Mouse (Mus musculus) intestine, embryonic 14.5 days (tissue): ENCODE data around the gene Zfp266. TPM values are rescaled to one million over a fixed set of nuclear protein-coding genes. Genes with fewer than 3 reads are reported as not detected.

Experiments used
- ATAC-seq: fragments of 200-750 bp; cut with Nextera tagmentation; replicated peaks from 2 replicates; pipeline ENCODE4 v1.8.0; 2017; ENCODE audit warnings: low read depth, moderate number of reproducible peaks, moderate TSS enrichment, moderate library complexity; ENCODE audit not compliant: low FRiP score, low TSS enrichment
- DNase-seq: peaks from one replicate; pipeline ENCODE4 v3.0.0-alpha.2; 2018; ENCODE audit warnings: low spot score
- H3K27ac ChIP-seq: fragments of 300-500 bp; sonication (generic); 2 replicates; pipeline ENCODE4 v1.5.1; 2014; ENCODE audit warnings: low read depth, mild to moderate bottlenecking, control low read depth
- H3K27me3 ChIP-seq: fragments of 300-500 bp; sonication (generic); replicated peaks from 2 replicates; pipeline ENCODE4 v1.6.1; 2014; ENCODE audit warnings: low read length, control low read depth; ENCODE audit not compliant: control insufficient read depth, insufficient read depth
- H3K36me3 ChIP-seq: fragments of 300-500 bp; sonication (generic); 2 replicates; pipeline ENCODE4 v1.6.1; 2014; ENCODE audit warnings: low read length, control low read depth; ENCODE audit not compliant: control insufficient read depth, insufficient read depth
- H3K4me1 ChIP-seq: fragments of 300-500 bp; sonication (generic); replicated peaks from 2 replicates; pipeline ENCODE4 v1.6.1; 2014; ENCODE audit warnings: low read length, control low read depth, mixed read lengths; ENCODE audit not compliant: control insufficient read depth, insufficient read depth
- H3K4me2 ChIP-seq: fragments of 300-500 bp; sonication (generic); 2 replicates; pipeline ENCODE4 v1.6.1; 2014; ENCODE audit warnings: low read length
- H3K4me3 ChIP-seq: fragments of 300-500 bp; sonication (generic); 2 replicates; pipeline ENCODE4 v1.5.1; 2014; ENCODE audit warnings: low read depth, low read length, control low read depth, mixed read lengths
- H3K9ac ChIP-seq: fragments of 300-500 bp; sonication (generic); 2 replicates; pipeline ENCODE4 v1.6.1; 2014; ENCODE audit warnings: mild to moderate bottlenecking, low read length
- H3K9me3 ChIP-seq: fragments of 300-500 bp; sonication (generic); 2 replicates; pipeline ENCODE4 v1.6.1; 2016; ENCODE audit warnings: low read length, control low read depth; ENCODE audit not compliant: control insufficient read depth
- WGBS: fragments of 180-500 bp; shearing (Covaris S2); extraction: QIAGEN DNeasy Blood & Tissue Kit; methylation state at CpG from one replicate; pipeline ENCODE4 v1.1.7; 2014; 5-methylcytosine and 5-hydroxymethylcytosine counted together
- polyA plus RNA-seq: library from polyadenylated mRNA; unstranded; fragments of >200 nt; fragmentation: Nextera tagmentation; extraction: Ambion mirVana; gene quantifications from 2 replicates; pipeline ENCODE4 v1.2.1, GENCODE M21; 2014

Gene Zfp266
- polyA plus RNA-seq, 1 experiment from 2014 or later, result 66.7 TPM

DNA sequence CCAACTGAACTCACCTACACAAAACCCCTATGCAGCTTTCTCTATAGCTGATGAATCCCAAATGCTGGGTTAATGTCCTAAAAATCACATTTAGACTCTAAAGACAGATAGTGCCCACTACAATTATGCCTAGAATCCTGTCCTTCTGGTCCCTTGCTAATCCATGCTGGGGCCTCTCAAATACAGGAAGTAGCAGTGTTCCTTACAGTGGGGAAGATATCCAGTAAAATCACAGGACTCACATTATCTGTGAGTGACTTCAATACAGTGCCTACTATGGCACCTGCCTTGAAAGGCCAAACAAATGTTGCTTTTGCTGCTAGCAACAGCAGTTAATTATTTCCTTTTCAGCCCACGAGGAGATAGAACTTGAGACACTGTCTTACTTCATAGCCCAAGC lies 10.9 kb downstream of the Zfp266 start:
- whole genome bisulfite sequencing, result 83% methylated on average over 1 of the region's 1 CpGs
- peaks cover 70% of the 10 kb centered on the region for H3K36me3 ChIP-seq
- DNase-seq (no peak), ATAC-seq (no peak)
- H3K4me3 ChIP-seq, result no peak overlapping the region
- no peaks in the 10 kb centered on the region for H3K4me1 ChIP-seq
- H3K4me2 ChIP-seq, result no peak overlapping the region
- no peak overlapping the region for H3K9ac ChIP-seq
- H3K27me3 ChIP-seq, result no peaks in the 10 kb centered on the region
- H3K9me3 ChIP-seq, result no peaks in the 10 kb centered on the region
- no peak overlapping the region for H3K27ac ChIP-seq

DNA sequence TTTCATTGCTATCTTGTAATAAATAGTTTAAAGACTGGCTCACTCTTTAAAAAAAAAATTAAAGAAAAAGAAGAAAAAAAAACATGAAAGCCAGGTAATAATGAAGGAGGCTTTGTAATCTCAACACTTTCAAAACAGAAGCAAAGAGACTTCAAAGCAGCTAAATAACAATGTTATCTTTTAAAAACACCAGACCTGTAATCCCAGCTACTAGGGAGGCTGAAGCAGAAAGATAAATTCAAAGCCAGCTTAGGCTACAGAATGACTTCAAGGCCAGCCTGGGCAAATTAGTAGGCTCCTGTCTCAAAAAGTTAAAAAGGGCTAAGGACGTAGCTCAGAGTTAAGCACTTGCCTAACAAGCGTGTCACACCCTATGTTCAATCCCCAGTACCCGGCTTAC lies 11.5 kb downstream of the Zfp266 start:
- no peak for ATAC-seq
- Histone ChIP-seq H3K27ac (no peak overlapping the region), H3K36me3 (peaks cover 70% of the 10 kb centered on the region), H3K4me3 (no peak overlapping the region), H3K9ac (no peak overlapping the region), H3K27me3 (no peaks in the 10 kb centered on the region), H3K9me3 (no peaks in the 10 kb centered on the region), H3K4me1 (no peaks in the 10 kb centered on the region), H3K4me2 (no peak overlapping the region)
- WGBS, result 72% methylated on average over 3 of the region's 3 CpGs
- DNase-seq, result no peak

GRCm38 (mm10) chr9:20504801-20505200 lies 16.4 kb downstream of the Zfp266 start:
- ATAC-seq, result no peak
- no peak overlapping the region for H3K4me3 ChIP-seq
- no peak overlapping the region for H3K9ac ChIP-seq
- H3K36me3 ChIP-seq, result peaks cover 87% of the 10 kb centered on the region
- H3K27me3 ChIP-seq, result no peaks in the 10 kb centered on the region
- no peak overlapping the region for H3K27ac ChIP-seq
- H3K4me2 ChIP-seq, result no peak overlapping the region
- WGBS, result 90% methylated on average over 5 of the region's 5 CpGs
- H3K4me1 ChIP-seq, result no peaks in the 10 kb centered on the region
- DNase-seq, result no peak
- no peaks in the 10 kb centered on the region for H3K9me3 ChIP-seq

GRCm38 (mm10) chr9:20493281-20493680 lies 27.9 kb downstream of the Zfp266 start:
- DNase-seq (peak; percentile 52), ATAC-seq (no peak)
- Histone ChIP-seq H3K4me1 (peaks cover 24% of the 10 kb centered on the region), H3K27ac (peak overlapping the region; percentile 97), H3K36me3 (peaks cover 40% of the 10 kb centered on the region), H3K4me3 (peak overlapping the region; percentile 98), H3K9ac (peak overlapping the region; percentile 82), H3K27me3 (no peaks in the 10 kb centered on the region), H3K9me3 (no peaks in the 10 kb centered on the region), H3K4me2 (peak overlapping the region; percentile 93)
- 7% methylated on average over 9 of the region's 9 CpGs for WGBS

- Histone ChIP-seq H3K4me2 (peak within 1 kb of the TSS; percentile 93), H3K36me3 (peaks cover 34% of the 10 kb centered on the region), H3K9ac (peak within 1 kb of the TSS; percentile 82), H3K9me3 (no peaks in the 10 kb centered on the region), H3K27me3 (no peaks in the 10 kb centered on the region), H3K4me3 (peak within 1 kb of the TSS; percentile 98), H3K27ac (peak within 1 kb of the TSS; percentile 97), H3K4me1 (peaks cover 24% of the 10 kb centered on the region)
- ATAC-seq, result peak; percentile 95
- under 1% methylated on average over 40 of the region's 40 CpGs for WGBS
- peak; percentile 96 for DNase-seq
Measured at GRCm38 (mm10) chr9:20492527-20493233, 28.5 kb downstream of the Zfp266 start, which contains the start of gene Zfp426. Gene Zfp426 (minus strand): TSS chr9:20492746.

GRCm38 (mm10) chr9:20491858-20492526 lies 29.2 kb downstream of the Zfp266 start:
- DNase-seq, result no peak
- H3K9ac ChIP-seq, result peak overlapping the region; percentile 82
- 6% methylated on average over 20 of the region's 20 CpGs for WGBS

DNA sequence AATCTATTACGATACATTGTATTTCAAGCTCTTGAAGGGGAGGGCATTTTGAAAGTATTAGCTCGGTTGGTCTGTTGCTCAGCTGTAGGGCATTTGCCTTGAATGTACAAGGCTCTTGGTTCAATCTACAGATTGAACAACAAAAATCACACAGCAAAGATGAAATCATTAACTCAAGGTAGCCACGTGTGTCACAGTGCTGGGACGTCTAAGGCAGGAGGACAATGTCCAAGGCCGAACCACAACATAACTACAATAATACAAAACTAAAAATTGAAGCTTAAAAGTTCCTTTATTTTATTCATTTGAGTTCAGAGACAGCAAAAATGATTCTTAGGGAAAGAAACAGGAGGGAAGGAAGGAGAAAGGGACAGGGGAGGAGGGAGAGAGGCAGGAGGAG lies 31.7 kb downstream of the Zfp266 start:
- Histone ChIP-seq H3K27ac (no peak overlapping the region), H3K27me3 (no peaks in the 10 kb centered on the region), H3K9me3 (no peaks in the 10 kb centered on the region), H3K4me2 (no peak overlapping the region), H3K9ac (no peak overlapping the region), H3K36me3 (peaks cover 32% of the 10 kb centered on the region), H3K4me1 (peaks cover 24% of the 10 kb centered on the region), H3K4me3 (no peak overlapping the region)
- no peak for DNase-seq
- WGBS, result 89% methylated on average over 5 of the region's 5 CpGs
- no peak for ATAC-seq

More at GRCm38 (mm10) chr9:20491858-20492526, 29.2 kb downstream of the Zfp266 start:
- Histone ChIP-seq H3K27ac (peak overlapping the region; percentile 97), H3K4me2 (peak overlapping the region; percentile 93), H3K9me3 (no peaks in the 10 kb centered on the region), H3K36me3 (peaks cover 29% of the 10 kb centered on the region), H3K4me3 (peak overlapping the region; percentile 98), H3K27me3 (no peaks in the 10 kb centered on the region), H3K4me1 (peaks cover 24% of the 10 kb centered on the region)
- ATAC-seq, result no peak

DNA sequence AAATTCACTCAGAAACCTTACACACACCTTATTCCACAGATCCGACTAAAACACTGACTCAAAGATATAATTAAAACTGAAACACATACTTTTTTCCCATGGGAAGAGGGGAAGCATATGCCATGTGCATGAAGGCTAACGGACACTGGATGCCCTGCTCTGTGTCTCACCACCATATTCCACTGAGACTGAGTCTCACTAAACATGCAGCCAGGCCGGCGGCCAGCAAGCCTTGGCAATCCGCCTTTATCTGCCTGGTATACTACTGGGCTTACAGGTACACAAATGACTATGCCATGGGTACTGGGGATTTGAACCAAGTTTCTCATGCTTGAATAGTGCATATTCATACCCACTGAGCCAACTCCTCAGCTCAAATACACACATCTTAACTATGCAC lies 41.8 kb downstream of the Zfp266 start:
- Histone ChIP-seq H3K9ac (no peak overlapping the region), H3K4me1 (no peaks in the 10 kb centered on the region), H3K27me3 (no peaks in the 10 kb centered on the region), H3K27ac (no peak overlapping the region), H3K9me3 (no peaks in the 10 kb centered on the region), H3K4me2 (no peak overlapping the region), H3K4me3 (no peak overlapping the region), H3K36me3 (peaks cover 61% of the 10 kb centered on the region)
- 96% methylated on average over 5 of the region's 5 CpGs for WGBS
- no peak for DNase-seq
- ATAC-seq, result no peak
